Mouse (Mus musculus): ENCODE measurements around the gene Myo16.

GRCm38 (mm10) chr8:10200042-10200441, 46.3 kb downstream of the Myo16 start:
- TF ChIP-seq EP300 (IDR thresholded peaks at IDR 0.05; ENCODE audit: insufficient read depth, low read depth, low read length): no peak
- no peak for TF ChIP-seq CTCF (IDR thresholded peaks at IDR 0.05)

Measured in heart, adult 2 months (tissue).